Mouse (Mus musculus): ENCODE data around the gene Rem1.

Gene Rem1

DNA sequence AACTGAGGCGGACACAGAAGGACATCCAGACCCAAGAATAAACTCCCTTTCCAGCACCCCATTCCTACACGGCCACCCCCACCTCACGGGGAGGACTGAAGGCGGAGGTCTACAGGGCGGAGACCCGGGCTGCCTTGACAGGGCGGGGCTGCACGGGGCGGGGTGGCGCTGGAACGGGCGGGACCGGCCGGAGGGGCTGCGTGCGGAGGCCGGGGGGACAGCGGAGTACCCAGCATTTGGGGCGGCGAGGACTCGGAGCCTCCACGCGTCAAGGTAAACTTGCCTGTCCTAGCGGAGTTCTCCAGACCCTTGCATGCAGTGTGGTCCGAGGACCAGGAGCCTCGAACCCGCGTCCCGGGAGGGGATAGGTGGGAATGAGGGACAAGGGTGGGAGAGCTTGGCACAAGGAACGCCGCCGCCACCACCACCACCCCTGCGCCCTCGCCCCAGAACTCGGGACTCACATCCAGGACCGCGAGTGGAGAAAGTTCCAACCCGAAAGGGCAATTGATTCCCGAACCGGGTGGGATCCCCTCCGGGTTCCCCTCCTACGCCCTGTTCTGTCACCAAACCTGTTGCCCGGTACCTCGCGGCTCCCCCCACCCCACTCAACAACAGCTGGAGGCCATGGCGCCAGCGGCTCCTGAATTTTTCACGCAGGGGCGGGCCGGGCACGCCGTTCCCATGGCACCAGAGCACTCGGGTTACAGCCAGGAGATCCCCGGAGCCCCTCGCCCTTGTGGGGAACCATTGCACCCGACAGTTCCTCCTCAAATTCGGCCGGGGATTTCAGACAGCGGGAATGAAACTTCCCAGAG lies at the start of gene Rem1:
Gene Rem1, plus strand, starts transcription at position 178 of the 818 bp plus-strand sequence.
- no peak for DNase-seq (ENCODE audit: low read depth, low spot score)

DNA sequence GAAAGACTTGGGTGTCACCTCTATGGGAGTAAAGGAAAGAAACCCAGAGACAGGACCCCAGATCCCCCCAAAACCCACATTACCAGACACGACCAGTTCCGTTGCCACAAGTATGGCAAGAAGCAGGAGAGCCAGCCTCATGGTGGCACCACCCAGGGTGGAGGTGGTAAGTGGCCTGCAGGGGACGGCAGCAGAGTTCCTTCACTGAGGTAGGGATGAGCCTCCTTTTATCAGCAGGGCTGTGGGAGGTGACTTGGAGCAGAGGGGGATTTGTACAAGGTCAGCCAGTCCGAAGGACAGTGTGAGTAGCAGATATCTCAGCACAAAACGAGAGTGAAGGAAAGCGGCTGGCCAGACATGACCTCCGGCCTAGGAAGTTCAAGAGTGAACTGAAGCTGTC lies 46.6 kb upstream of the Rem1 start, which contains the start of gene Defb19:
Gene Defb19, minus strand, starts transcription at position 206 of the 400 bp plus-strand sequence.
- no peak for DNase-seq (ENCODE audit: low read depth, low spot score)

DNA sequence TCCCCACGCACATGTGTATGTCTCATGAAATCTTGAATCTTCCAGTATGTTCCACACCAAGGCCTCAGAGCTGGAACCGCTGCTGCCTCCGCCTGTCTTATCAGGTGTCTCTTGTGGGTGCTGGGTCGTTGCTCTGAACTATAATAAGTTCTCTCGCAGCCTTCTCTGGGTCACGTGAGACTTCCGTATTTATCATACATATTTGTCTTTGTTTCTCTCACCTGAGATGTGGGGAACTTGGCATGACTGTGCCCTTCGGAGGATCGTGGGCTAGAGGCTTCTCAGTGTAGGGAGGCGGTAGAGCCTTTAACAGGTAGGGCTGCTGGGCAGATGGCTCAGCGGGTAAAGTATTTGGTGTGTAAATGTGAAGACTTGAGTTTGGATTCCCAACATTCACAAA lies 46.1 kb upstream of the Rem1 start:
- no peak for DNase-seq (ENCODE audit: low read depth, low spot score)

DNA sequence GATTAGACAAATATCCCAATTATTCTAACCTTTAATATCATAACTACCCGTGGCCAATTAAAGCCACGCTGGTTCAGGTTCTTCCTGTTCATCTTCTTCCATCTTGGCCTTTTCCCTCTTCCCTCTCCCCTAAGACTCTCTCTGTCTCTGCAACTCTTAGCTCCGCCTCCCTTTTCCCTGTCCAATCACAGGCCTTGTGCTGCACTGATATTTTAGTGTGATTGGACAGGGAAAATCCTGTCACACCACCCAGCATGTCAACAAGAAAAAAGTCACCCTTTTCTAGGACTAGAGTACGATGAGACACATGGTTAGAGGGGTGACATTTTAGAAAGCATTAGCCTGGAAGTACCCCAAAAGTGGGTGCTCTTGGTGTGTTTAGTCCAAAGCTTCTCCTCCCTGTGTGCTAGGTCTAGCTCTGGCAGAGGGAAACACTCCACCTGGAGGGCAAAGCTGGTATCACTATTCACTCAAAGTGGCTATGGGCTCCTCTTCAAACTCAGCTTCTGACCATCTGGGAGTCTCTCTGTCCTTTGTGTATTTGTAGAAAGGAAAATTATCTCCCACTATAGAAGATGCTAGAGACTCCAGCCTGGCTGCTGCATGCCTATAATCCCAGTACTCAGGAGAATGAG lies 39.7 kb upstream of the Rem1 start:
- DNase-seq (ENCODE audit: low read depth, low spot score) = no peak

DNA sequence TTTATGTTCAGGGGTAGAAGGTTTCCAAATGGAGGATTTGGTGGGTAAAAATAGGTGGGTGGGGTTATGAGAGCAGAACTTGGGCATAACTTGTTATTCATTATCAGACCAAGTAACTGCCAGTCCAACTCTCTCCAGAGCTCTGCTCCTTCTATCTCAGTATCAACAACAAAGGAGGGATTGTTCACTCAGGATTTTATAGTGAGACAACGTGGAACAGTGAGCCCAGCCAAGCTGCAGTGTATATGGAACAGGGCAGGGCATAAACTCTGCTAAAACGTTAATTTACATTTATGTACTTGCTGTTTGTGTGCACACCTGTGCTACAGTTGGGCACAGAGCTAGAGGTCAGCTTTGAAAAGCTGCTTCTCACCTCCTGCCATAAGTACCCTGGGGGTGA lies 38.3 kb upstream of the Rem1 start:
- DNase-seq (ENCODE audit: low read depth, low spot score) = no peak

DNA sequence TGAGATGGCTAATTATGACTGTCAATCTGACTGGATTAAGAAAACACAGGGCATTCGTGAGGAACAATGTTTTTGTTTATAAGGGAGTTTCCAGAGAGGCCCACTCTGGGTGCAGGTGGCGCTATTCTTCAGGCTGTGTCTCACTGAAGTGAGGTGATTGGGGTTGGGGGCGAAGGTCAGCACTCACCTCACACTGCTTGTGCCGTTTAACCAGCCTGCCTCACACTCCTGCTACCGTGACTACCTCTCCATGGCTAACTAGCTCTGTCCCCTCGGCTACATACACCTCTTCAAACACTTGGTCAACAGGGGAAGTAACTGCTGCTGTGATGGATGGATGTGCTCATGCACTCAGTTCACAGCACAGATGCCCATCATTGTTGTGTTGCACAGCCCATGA lies 37.7 kb upstream of the Rem1 start:
- no peak for DNase-seq (ENCODE audit: low read depth, low spot score)

DNA sequence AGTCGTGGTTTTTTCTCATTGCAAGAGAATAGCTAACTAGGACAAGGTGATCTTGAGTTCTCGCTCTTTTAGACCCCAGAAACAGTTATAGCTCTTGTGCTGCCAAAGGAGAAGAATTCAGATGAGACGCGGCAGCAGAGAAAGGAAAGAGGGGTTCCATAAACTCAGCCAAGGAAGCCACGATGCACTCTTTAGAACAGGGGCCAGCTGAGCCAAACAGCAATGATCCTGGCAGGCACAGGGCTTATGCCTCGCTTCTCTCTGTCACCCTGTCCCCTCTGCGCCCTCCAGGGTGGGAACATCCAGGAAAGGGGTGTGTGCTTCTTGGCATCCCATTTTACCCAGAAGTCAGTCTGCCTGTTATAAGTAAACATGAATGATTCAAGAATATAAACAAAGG lies 27.5 kb upstream of the Rem1 start, which contains the start of gene Defb45:
Gene Defb45, minus strand, starts transcription at position 101 of the 400 bp plus-strand sequence.
- DNase-seq (ENCODE audit: low read depth, low spot score) = no peak

DNA sequence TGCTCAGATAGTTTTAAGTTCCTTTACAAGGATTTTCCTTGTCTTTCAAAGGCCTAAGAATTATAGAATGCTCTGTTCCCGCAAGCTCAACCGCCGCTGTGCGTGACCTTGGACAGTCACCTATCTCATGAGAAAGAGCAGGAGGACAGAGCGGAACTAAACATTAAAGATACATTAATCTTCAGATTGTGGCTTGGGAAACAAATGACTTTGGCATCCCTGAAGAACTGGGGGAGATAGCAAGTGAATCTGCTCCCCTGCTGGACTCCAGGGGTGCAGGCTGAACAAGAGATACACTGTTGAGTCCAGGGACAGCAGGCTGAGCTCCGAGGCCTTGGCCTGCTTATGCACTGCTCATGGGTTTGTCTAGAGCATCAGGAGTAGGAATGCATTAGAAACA lies 26.7 kb upstream of the Rem1 start:
- DNase-seq (ENCODE audit: low read depth, low spot score) = no peak

DNA sequence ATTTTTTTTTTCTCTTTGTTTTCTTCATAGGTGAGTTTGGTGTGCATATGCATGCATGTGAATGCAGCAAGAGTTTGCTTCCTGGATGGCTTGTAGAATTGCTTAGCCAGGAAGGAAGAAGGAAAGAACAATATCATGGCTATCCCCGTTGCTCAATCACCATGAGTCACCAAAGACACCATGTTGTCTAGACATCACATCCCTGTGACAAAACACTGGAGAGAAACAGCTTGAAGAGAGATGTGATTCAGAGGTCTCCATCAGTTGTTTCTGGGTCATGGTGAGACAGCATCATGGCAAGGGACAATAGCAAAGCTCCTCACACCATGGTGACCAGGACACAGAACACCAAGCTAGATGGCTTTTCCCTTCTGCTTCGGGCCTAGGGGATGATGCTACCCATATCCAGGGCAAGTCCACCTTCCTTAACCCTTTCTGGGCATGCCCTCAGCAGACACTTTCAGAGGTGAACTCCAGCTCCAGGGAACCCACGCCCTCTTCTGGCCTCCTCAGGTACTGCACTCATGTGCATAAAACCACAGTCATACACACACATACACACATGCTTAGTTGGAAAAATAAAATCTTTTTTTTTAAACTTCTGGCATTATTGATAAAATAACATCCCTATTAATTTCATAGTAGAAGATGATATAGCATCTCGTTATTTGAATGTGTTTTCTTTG lies 25.3 kb upstream of the Rem1 start:
- DNase-seq (ENCODE audit: low read depth, low spot score) = no peak

DNA sequence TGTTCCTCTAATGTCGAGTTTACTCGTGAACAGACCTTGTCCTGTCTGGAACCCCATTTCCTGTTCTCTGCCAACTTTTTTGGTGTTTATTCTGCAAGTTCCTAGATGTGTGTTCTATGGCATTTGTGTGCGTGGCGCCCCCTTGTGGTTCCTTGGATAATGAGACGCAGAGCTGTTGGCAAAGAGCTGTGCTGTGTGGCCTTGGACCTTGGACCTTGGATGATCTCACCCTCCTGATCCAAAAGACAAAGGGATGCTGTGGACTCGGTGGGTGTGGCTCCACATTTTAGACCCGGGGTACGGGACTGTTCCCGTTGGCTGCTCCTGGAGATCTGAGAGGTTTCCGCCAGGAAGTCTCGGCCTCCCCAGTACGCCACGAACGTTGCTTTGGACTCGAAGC lies 22.7 kb upstream of the Rem1 start, which contains the start of gene Defb36:
Gene Defb36, plus strand, starts transcription at position 271 of the 400 bp plus-strand sequence.
- peak; percentile 13 for DNase-seq (ENCODE audit: low read depth, low spot score)

DNA sequence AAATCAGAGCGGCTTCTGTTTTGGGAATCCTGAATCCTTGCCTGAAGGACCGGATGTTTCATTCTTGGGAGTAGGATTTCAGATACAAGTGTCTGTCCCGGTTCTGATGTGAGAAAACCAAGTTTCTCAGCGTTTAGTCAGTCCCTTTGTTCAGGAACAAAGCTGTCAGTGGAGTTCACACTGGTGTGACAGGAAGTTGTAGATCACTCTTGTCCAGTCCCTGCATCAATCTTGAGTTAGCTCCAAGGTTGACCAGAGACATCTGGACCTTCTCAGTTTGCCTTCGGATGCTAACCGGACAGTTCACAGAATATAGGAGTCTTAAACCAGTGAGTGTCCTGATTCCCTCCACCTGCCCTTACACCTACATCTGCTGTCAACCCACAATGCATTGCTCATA lies 19.0 kb upstream of the Rem1 start:
- no peak for DNase-seq (ENCODE audit: low read depth, low spot score)

DNA sequence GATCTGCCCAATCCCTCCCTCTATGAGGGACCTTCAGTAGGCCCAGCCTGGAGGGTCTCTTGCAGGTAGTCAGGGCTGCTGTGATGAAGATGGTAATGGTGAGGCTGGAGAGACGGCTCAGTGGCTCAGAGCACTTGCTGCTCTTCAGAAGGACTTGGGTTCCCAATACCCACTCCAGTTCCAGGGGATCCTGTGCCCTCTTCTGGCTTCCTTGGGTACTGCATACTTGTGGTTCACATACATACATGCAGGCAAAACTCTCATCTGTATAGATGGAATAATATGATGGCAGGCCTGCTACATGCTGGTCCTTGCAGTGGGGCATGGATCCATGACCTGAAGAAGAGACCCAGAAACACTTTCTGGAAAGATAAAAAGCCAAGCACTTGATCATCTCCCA lies 18.0 kb upstream of the Rem1 start:
- DNase-seq (ENCODE audit: low read depth, low spot score) = no peak

DNA sequence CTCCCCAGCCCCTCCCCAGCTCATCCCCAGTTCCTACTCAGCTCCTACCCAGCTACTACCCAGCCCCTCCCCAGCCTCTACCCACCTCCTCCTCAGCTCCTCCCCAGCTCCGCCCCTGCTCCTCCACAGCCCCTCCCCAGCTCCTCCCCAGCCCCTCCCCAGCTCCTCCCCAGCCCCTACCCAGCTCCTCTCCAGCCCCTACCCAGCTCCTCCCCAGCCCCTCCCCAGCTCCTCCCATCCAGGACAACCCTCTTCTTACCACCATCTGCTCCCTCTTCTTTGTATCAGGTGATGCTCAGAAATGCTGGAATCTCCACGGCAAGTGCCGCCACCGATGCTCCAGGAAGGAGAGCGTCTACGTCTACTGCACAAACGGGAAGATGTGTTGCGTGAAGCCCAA lies 14.6 kb upstream of the Rem1 start:
- no peak for DNase-seq (ENCODE audit: low read depth, low spot score)

DNA sequence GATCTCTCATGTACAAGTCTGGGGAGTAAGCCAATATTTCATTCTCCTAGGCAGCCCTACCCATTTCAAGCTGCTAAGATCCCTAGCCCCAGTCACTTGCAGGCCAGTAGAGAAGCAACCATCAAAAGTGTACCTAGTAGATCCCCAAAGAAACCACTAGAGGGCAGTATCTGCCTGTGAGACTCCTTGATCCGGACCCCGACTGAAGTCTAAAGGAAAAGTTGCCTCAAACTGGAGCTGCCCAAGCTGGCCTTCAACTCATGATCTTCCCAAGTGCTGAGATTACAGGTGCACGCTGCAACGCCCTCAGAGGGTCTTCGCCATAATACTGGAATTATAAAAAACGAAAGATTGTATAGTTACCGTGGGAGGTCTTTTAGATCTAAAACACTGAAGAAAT lies 11.2 kb upstream of the Rem1 start:
- peak; percentile 57 for DNase-seq (ENCODE audit: low read depth, low spot score)

DNA sequence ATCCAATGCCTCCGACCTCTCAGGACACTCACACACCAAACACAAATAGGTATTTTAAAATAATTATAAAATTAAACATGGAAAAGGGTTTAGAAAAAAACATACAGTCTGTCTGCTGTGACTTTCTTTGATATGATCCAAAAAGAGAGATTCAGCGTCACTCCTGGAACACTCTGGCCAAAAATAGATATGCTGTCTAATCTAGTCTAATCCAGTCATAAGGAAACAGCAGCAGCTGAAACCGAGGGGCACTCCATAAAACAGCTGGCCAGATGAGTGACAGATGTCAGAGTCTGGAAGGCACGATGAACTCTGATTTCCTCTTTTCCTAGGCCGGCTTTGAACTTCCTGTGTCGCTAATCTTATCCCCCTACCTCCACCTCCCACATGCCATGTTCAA lies 10.3 kb upstream of the Rem1 start:
- DNase-seq (ENCODE audit: low read depth, low spot score) = no peak

DNA sequence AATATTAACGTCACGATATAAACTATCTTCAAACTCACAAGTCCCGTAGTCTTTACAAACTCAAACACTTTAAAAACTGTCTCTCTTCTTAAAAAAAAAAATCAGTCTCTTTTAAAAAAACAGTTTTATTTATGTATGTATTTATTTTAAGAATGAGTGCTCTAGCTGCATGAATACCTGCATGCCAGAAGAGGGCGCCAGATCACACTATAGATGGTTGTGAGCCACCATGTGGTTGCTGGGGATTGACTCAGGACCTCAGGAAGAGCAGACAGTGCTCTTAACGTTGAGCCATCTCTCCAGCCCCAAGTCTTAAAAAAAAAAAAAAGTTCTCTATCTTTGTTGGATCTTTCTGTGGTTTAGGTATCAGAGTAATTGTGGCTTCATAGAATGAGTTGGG lies 9.4 kb upstream of the Rem1 start:
- DNase-seq (ENCODE audit: low read depth, low spot score) = no peak

DNA sequence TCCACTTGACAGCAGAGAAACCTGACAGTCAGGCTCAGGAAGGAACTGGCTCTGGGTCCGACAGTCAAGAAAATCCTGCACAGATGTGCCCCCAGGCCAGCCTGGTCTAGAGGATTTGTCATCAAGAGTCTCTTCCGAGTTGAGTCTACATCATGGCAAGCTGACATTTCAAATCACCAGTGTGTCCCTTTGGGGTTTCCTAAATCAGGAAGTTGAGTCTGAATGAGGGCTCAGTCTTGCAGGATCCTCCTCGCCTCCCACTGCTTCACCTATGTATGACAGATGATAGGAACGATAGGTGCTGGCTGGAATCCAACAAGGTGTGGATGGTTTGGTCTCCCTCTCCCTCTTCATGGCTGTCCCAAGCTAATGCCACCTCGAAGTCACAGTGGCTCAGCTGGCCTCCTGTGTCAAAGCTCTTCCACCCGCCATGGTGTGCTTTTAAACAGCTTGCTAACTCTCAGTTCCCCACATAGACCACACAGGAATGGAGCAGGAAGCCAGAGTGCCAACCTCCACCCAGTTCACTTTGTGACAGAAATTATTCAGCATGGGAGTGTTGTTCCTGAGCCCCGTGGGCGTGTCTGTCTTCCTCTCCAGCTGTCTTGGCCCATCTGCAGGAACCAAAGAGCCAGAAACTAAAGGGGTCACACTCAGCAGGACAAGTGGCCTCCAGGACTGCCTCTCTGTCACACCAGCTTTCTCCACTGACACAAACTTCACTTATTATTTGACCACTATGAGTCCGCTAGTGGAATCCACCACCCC lies 6.2 kb upstream of the Rem1 start:
- DNase-seq (ENCODE audit: low read depth, low spot score) = no peak

DNA sequence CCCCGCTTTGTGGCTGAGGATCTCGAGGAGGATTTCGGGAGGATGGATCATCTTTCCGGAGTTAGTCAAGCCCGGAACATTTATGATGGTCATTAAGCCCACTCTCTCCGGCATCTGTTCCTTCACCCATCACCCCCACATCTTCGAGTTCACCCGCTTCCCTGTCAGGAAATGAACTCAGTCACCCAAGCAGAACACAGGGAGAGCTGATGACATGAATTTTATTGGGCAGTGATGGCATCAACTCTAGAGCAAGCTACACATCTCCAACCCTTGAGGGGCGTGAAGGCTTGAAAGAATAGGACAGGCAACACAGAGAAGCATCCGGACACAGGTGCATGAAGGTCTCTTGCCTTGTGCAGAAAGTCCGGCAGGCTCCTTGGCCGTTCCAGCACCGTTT lies 4.6 kb upstream of the Rem1 start:
- DNase-seq (ENCODE audit: low read depth, low spot score) = no peak

DNA sequence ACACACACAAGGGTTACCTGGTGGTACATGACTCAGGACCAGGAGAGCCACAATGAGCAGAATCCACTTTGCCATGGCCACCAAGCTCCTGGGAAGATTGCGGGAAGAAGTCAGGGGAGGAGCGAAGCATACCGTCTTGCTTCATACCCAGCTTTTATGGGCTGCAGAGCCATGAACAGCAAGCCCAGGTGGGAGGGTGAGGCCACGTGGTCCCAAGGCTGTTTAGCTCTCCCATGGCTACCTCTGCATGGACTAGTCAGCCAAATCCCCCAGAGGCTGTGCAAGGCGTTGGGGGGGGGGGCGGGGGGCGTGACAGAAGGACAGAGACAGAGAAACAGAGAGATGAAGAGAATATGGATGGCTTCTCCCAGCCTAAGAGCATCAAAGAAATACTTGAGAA lies 3.8 kb upstream of the Rem1 start, which contains the start of gene Defb25:
Gene Defb25, minus strand, starts transcription at position 101 of the 400 bp plus-strand sequence.
- no peak for DNase-seq (ENCODE audit: low read depth, low spot score)

DNA sequence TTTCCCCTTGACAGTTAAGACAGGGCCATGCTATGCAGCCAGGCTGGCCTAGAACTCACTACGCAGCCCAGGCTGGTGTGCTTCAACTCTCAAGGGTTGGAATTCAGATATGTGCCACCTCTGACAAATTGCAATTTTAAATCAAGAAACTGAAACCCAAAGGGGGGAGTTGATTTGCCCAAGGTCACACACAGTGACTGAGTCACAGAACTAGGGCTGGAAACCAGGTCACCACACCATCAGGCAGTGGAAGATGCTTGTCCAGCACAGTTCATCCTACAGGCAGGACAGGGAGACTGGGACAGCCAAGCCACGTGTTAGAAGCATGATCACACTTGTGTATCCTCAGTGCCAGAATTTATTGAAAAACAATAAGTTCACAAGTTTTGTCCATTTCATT lies 2.2 kb upstream of the Rem1 start:
- no peak for DNase-seq (ENCODE audit: low read depth, low spot score)

DNA sequence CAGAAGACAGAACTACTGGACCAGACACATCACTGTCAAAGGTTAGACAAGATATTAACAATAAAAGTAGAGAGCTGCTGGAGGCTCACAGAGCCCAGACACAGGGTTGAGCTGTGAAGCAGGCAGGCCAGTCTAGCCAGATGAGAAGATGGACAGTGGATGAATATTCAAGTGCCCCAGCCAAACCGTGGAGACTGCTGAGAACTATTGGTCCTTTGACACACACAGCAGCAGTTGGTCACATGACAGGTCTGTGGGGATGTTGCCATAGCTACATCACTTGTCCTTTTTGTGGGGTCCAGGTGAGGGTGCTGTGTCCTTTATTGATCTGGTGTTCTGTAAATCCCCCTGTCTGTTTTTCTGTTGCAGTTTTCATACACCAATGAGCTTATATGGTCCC lies 1.5 kb upstream of the Rem1 start:
- DNase-seq (ENCODE audit: low read depth, low spot score) = no peak

DNA sequence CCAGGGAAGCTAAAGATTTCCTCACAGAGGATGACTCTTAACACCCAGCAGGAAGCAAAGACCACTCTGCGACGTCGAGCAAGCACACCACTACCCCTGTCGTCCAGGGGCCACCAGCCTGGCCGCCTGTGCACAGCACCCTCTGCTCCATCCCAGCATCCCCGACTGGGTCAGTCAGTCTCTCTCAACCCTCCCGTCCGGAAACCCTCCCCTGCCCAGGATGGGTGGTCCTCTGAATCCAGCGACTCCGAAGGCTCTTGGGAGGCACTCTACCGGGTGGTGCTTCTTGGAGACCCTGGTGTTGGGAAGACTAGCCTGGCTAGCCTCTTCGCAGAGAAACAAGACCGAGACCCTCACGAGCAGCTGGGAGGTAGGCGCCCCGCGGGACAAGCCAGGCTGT lies 1.3 kb downstream of the Rem1 start:
- DNase-seq (ENCODE audit: low read depth, low spot score) = no peak
